Mouse (Mus musculus) liver, embryonic 14.5 days (tissue): ENCODE measurements around the gene Dlgap1. TPM values are rescaled to one million over a fixed set of nuclear protein-coding genes. Genes with fewer than 3 reads are reported as not detected.

Experiments used
- ATAC-seq: fragments of 200-750 bp; cut with Nextera tagmentation; 2 replicates; pipeline ENCODE4 v1.8.0; 2017; ENCODE audit warnings: moderate number of reproducible peaks, mild to moderate bottlenecking, moderate library complexity; ENCODE audit not compliant: insufficient read depth
- DNase-seq, 3 experiments: peaks; one replicate each; pipeline ENCODE4 v3.0.0-alpha.2; 2012 to 2013; ENCODE audit warnings: low read depth in 3 of 3, low spot score in 3 of 3
- H3K27ac ChIP-seq: fragments of 300-500 bp; sonication (generic); 2 replicates; pipeline ENCODE4 v1.5.1; 2014; ENCODE audit warnings: moderate library complexity, mild to moderate bottlenecking, control low read depth, inconsistent platforms
- H3K27me3 ChIP-seq: fragments of 300-500 bp; sonication (generic); 2 replicates; pipeline ENCODE4 v1.6.1; 2014; ENCODE audit warnings: mild to moderate bottlenecking, low read length, moderate library complexity; ENCODE audit not compliant: control insufficient read depth, insufficient read depth
- H3K36me3 ChIP-seq: fragments of 300-500 bp; sonication (generic); replicated peaks from 2 replicates; pipeline ENCODE4 v1.6.1; 2014; ENCODE audit warnings: low read depth; ENCODE audit not compliant: control insufficient read depth, insufficient read depth
- H3K4me1 ChIP-seq, 2 experiments: fragments of 200-500 bp in 1 of 2; fragments of 300-500 bp in 1 of 2; sonication (generic) in 1 of 2; replicated peaks; 2 replicates each; pipeline ENCODE4 v1.6.1; 2012 to 2014; ENCODE audit warnings: antibody characterized with exemption in 1 of 2, inconsistent platforms in 1 of 2, low read length in 1 of 2; ENCODE audit not compliant: control insufficient read depth in 2 of 2, insufficient read depth in 2 of 2
- H3K4me2 ChIP-seq: fragments of 300-500 bp; sonication (generic); 2 replicates; pipeline ENCODE4 v1.6.1; 2014; ENCODE audit warnings: low read depth, mild to moderate bottlenecking, control low read depth, moderate library complexity
- H3K4me3 ChIP-seq, 2 experiments: fragments of 200-500 bp in 1 of 2; fragments of 300-500 bp in 1 of 2; sonication (generic) in 1 of 2; 2 replicates each; pipeline ENCODE4 v1.5.1; 2012 to 2014; ENCODE audit warnings: low read depth in 2 of 2, low read length in 2 of 2, mild to moderate bottlenecking in 2 of 2, control low read depth in 1 of 2, inconsistent platforms in 1 of 2, moderate library complexity in 1 of 2; ENCODE audit not compliant: insufficient read depth in 1 of 2
- H3K9ac ChIP-seq: fragments of 300-500 bp; sonication (generic); replicated peaks from 2 replicates; pipeline ENCODE4 v1.6.1; 2014; ENCODE audit warnings: mild to moderate bottlenecking, control low read depth, moderate library complexity
- H3K9me3 ChIP-seq: fragments of 300-500 bp; sonication (generic); 2 replicates; pipeline ENCODE4 v1.6.1; 2016; ENCODE audit warnings: low read length, mixed read lengths; ENCODE audit not compliant: control insufficient read depth
- CTCF ChIP-seq: IDR thresholded peaks from 2 replicates; pipeline ENCODE4 v1.5.1; 2016; ENCODE audit warnings: antibody characterized with exemption, low read depth, control low read depth
- EP300 ChIP-seq: IDR thresholded peaks from 2 replicates; pipeline ENCODE4 v1.6.1; 2016; ENCODE audit warnings: antibody characterized with exemption, low read depth
- WGBS: fragments of 180-500 bp; shearing (Covaris S2); extraction: QIAGEN DNeasy Blood & Tissue Kit; methylation state at CpG from one replicate; pipeline ENCODE4 v1.1.7; 2014; ENCODE audit not compliant: insufficient replicate concordance; 5-methylcytosine and 5-hydroxymethylcytosine counted together
- polyA plus RNA-seq, 2 experiments: library from polyadenylated mRNA; depleted of rRNA in 1 of 2; stranded (reverse) in 1 of 2; unstranded in 1 of 2; fragments of >200 nt; fragmentation: Nextera tagmentation in 1 of 2; extraction: Ambion mirVana in 1 of 2; gene quantifications; 2 replicates each; pipeline versions ENCODE4 v1.2.1 to v1.2.3; 2012 to 2014

Gene Dlgap1
- polyA plus RNA-seq, 2 experiments = 0.01 TPM; not detected in 1

GRCm38 (mm10) chr17:70333440-70333839, 364.6 kb downstream of the Dlgap1 start:
- TF ChIP-seq CTCF (no peak), EP300 (no peak)
- no peak overlapping the region for H3K4me2 ChIP-seq
- H3K27me3 ChIP-seq = no peaks in the 10 kb centered on the region
- no peak overlapping the region for H3K4me3 ChIP-seq
- no peak for ATAC-seq
- 66% methylated on average over 6 of the region's 6 CpGs for WGBS
- H3K9ac ChIP-seq = no peak overlapping the region
- no peaks in the 10 kb centered on the region for H3K36me3 ChIP-seq
- DNase-seq = no peak
- no peaks in the 10 kb centered on the region for H3K4me1 ChIP-seq
- no peak overlapping the region for H3K27ac ChIP-seq
- no peaks in the 10 kb centered on the region for H3K9me3 ChIP-seq

DNA sequence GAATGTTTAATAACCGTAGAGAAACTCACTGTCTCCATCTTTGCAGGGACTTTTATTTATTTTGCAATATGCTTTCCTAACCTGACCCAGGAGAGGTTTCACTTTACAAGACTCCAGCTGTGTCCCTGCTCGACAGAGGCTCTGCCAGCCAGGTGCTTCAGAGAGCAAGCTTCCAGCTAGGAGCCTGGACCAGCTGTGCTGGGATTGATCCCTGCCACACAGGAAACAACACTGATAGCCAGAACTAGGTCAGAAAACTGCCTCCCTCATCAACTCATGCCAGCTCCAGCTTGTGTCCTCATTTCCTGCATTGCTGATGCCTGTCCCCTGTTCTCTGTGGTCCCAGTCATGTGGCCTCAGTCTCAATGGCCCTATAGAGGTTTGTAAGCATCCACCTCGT, 365.3 kb downstream of the Dlgap1 start:
- Histone ChIP-seq H3K9me3 (no peaks in the 10 kb centered on the region), H3K4me1 (no peaks in the 10 kb centered on the region), H3K36me3 (no peaks in the 10 kb centered on the region), H3K27ac (no peak overlapping the region), H3K4me3 (no peak overlapping the region), H3K9ac (no peak overlapping the region), H3K27me3 (no peaks in the 10 kb centered on the region), H3K4me2 (no peak overlapping the region)
- WGBS = 29% methylated on average over 3 of the region's 3 CpGs
- ATAC-seq (no peak), DNase-seq (no peak)
- TF ChIP-seq CTCF = no peak
- TF ChIP-seq EP300 = no peak

DNA sequence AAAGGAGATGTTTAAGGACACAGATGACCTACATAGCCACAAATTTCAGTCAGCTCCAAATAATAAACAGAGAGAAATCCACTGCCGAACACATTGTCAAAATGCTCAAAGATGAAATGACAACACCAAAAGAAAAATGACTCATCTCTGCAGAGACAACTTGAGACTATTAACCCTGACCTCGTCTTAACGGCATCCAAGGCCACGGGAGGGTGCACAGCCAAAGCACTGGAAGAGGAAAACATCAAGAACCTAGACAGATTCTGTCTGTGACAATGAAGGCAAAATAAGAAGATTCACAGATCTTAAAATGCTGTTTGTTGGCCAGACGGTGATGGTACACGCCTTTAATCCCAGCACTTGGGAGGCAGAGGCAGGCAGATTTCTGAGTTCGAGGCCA, 370.9 kb downstream of the Dlgap1 start:
- Histone ChIP-seq H3K27me3 (no peaks in the 10 kb centered on the region), H3K36me3 (no peaks in the 10 kb centered on the region), H3K9ac (no peak overlapping the region), H3K4me3 (no peak overlapping the region), H3K9me3 (no peaks in the 10 kb centered on the region), H3K4me1 (no peaks in the 10 kb centered on the region), H3K27ac (no peak overlapping the region), H3K4me2 (no peak overlapping the region)
- DNase-seq (no peak), ATAC-seq (no peak)
- WGBS = 66% methylated on average over 7 of the region's 7 CpGs
- TF ChIP-seq CTCF = no peak
- no peak for TF ChIP-seq EP300

GRCm38 (mm10) chr17:70341230-70341629, 372.4 kb downstream of the Dlgap1 start:
- Histone ChIP-seq H3K9ac (no peak overlapping the region), H3K4me1 (no peaks in the 10 kb centered on the region), H3K9me3 (no peaks in the 10 kb centered on the region), H3K27me3 (no peaks in the 10 kb centered on the region), H3K4me2 (no peak overlapping the region), H3K36me3 (no peaks in the 10 kb centered on the region), H3K27ac (no peak overlapping the region), H3K4me3 (no peak overlapping the region)
- WGBS = 59% methylated on average over 8 of the region's 8 CpGs
- TF ChIP-seq EP300 = no peak
- TF ChIP-seq CTCF = no peak
- DNase-seq (no peak), ATAC-seq (no peak)

GRCm38 (mm10) chr17:70341920-70342319, 373.0 kb downstream of the Dlgap1 start:
- TF ChIP-seq EP300 = no peak
- TF ChIP-seq CTCF = 0 out of 2 replicates have a peak, but pooled peaks have one; percentile 6
- Histone ChIP-seq H3K4me2 (no peak overlapping the region), H3K27ac (no peak overlapping the region), H3K27me3 (no peaks in the 10 kb centered on the region), H3K4me1 (no peaks in the 10 kb centered on the region), H3K36me3 (no peaks in the 10 kb centered on the region), H3K4me3 (no peak overlapping the region), H3K9ac (no peak overlapping the region), H3K9me3 (no peaks in the 10 kb centered on the region)
- 52% methylated on average over 6 of the region's 6 CpGs for WGBS
- no peak for ATAC-seq
- no peak for DNase-seq

- no peaks in the 10 kb centered on the region for H3K27me3 ChIP-seq
- no peaks in the 10 kb centered on the region for H3K36me3 ChIP-seq
- no peaks in the 10 kb centered on the region; the same call in 1 of the 2 replicates for H3K9me3 ChIP-seq
- H3K27ac ChIP-seq = no peak overlapping the region
- WGBS = 56% methylated on average over 4 of the region's 4 CpGs
- no peak overlapping the region for H3K4me2 ChIP-seq
- DNase-seq (no peak), ATAC-seq (no peak)
- TF ChIP-seq EP300 = no peak
- no peak for TF ChIP-seq CTCF
- no peak overlapping the region for H3K4me3 ChIP-seq
- H3K9ac ChIP-seq = no peak overlapping the region
- no peaks in the 10 kb centered on the region for H3K4me1 ChIP-seq
These were observed 378.5 kb downstream of the Dlgap1 start for GRCm38 (mm10) chr17:70347403-70347802.
